Mouse (Mus musculus) lung, adult 2 months (tissue): Measurements from ENCODE around the gene Fbxo21.
A peak's percentile ranks its signal among the peaks of the same experiment; 100 is the strongest.

Source experiments
- CTCF ChIP-seq: fragments of 200-500 bp; IDR thresholded peaks from 2 replicates; pipeline ENCODE4 v1.5.1; 2011; ENCODE audit warnings: mild to moderate bottlenecking, low read length, control low read depth; ENCODE audit not compliant: insufficient read depth
- POLR2A ChIP-seq: fragments of 200-500 bp; IDR thresholded peaks from 2 replicates; pipeline ENCODE4 v1.6.1; 2011; ENCODE audit warnings: low read depth, mild to moderate bottlenecking, control low read depth, low read length, borderline replicate concordance; ENCODE audit errors: extremely low read depth

DNA sequence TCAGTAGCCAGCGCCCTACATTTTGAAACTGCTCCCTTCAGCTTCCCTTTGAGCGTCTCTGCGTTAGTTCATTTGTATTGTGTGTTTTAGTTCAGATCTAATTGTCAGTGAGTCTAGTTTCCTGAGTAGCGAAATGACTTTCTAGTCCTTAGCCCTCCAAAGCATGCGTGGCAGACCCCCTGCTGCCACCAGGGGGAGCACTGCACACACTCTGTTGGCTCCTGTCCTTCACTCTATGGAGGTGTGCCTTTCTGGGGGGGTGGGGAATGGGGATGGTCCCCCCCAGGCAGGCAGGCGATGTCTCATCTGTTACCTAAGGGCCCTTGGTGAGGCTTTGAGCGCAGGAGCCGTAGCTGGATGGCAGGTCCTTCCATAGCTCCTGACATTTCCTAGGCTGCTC lies 28.1 kb downstream of the Fbxo21 start:
- TF ChIP-seq POLR2A = no peak
- peak; percentile 83 for TF ChIP-seq CTCF
